Mouse (Mus musculus): Measurements from ENCODE around the gene Agmo. TPM values are rescaled to one million over a fixed set of nuclear protein-coding genes. Genes with fewer than 3 reads are reported as not detected.

Agmo gene
- polyA plus RNA-seq, 1 experiment, result 0.40 TPM

GRCm38 (mm10) chr12:37259771-37260528 is 18.5 kb downstream of the Agmo start:
- Histone ChIP-seq H3K4me3 (ENCODE audit: control insufficient read depth, low read depth, low read length) (no peak overlapping the region), H3K27ac (ENCODE audit: control insufficient read depth, insufficient read depth, low read depth, low read length) (no peak overlapping the region), H3K36me3 (ENCODE audit: control insufficient read depth, insufficient read depth, low read length) (no peaks in the 10 kb centered on the region), H3K27me3 (ENCODE audit: control insufficient read depth, insufficient read depth, low read length) (no peaks in the 10 kb centered on the region), H3K4me1 (ENCODE audit: control insufficient read depth, insufficient read depth, low read length) (no peaks in the 10 kb centered on the region)
- TF ChIP-seq CTCF (IDR thresholded peaks at IDR 0.05; ENCODE audit: control insufficient read depth, insufficient read depth, insufficient replicate concordance, low read depth, low read length), result no peak
- no peak for TF ChIP-seq POLR2A (IDR thresholded peaks at IDR 0.05; ENCODE audit: control insufficient read depth, low read depth, low read length)

DNA sequence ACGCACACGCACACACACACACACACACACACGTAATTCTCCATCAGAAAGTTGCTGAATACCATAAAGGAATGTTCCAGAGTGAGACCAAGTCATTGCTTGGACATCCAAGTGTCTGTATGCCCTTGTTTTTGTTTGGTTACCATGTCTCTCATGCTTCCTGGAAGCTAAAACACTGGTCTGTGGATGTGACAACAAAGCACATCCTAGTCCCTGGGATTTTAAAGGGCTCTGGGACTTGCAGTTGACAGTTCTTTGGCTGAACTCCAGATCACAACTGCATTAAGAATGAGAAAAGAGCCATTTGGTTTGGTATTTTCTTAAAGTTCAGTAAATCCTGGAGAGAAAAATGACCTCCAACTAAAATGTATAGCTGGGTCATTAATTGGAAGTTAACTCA is 22.2 kb downstream of the Agmo start:
- no peak for TF ChIP-seq CTCF (IDR thresholded peaks at IDR 0.05; ENCODE audit: control insufficient read depth, insufficient read depth, insufficient replicate concordance, low read depth, low read length)
- no peak for TF ChIP-seq POLR2A (IDR thresholded peaks at IDR 0.05; ENCODE audit: control insufficient read depth, low read depth, low read length)
- no peak overlapping the region for H3K27ac ChIP-seq (ENCODE audit: control insufficient read depth, insufficient read depth, low read depth, low read length)

DNA sequence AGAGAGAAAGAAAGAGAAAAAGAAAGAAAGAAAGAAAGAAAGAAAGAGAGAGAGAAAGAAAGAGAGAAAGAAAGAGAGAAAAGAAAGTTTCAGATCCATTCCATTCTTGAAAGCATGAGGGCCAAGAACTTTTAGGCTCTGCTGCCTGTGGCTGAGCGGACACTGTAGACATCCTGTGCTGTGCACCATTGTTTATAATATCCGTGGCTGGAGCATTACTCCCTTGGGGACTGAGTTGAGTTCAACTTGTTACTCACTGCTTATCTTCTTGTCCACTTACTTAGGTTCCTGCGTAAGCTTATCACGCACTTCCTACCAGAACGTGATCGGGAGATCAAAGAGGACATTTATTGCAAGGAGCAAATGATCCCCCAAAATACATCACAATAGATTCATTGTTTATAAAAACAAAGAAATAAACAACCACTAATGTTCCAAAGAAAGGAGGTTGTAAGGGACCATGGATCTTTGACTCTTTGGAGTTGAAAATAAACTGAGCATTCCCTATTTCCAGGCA is 27.3 kb downstream of the Agmo start:
- no peak for TF ChIP-seq POLR2A (IDR thresholded peaks at IDR 0.05; ENCODE audit: control insufficient read depth, low read depth, low read length)
- no peak for TF ChIP-seq CTCF (IDR thresholded peaks at IDR 0.05; ENCODE audit: control insufficient read depth, insufficient read depth, insufficient replicate concordance, low read depth, low read length)
- no peak overlapping the region for H3K4me3 ChIP-seq (ENCODE audit: control insufficient read depth, low read depth, low read length)
- H3K27me3 ChIP-seq (ENCODE audit: control insufficient read depth, insufficient read depth, low read length), result no peaks in the 10 kb centered on the region
- no peaks in the 10 kb centered on the region for H3K4me1 ChIP-seq (ENCODE audit: control insufficient read depth, insufficient read depth, low read length)
- no peaks in the 10 kb centered on the region for H3K36me3 ChIP-seq (ENCODE audit: control insufficient read depth, insufficient read depth, low read length)
- no peak overlapping the region for H3K27ac ChIP-seq (ENCODE audit: control insufficient read depth, insufficient read depth, low read depth, low read length)

More for the DNA sequence above, 22.2 kb downstream of the Agmo start:
- Histone ChIP-seq H3K27me3 (ENCODE audit: control insufficient read depth, insufficient read depth, low read length) (no peaks in the 10 kb centered on the region), H3K36me3 (ENCODE audit: control insufficient read depth, insufficient read depth, low read length) (no peaks in the 10 kb centered on the region), H3K4me3 (ENCODE audit: control insufficient read depth, low read depth, low read length) (no peak overlapping the region), H3K4me1 (ENCODE audit: control insufficient read depth, insufficient read depth, low read length) (no peaks in the 10 kb centered on the region)

GRCm38 (mm10) chr12:37272660-37273059 is 31.2 kb downstream of the Agmo start:
- no peaks in the 10 kb centered on the region for H3K4me1 ChIP-seq (ENCODE audit: control insufficient read depth, insufficient read depth, low read length)
- no peak for TF ChIP-seq POLR2A (IDR thresholded peaks at IDR 0.05; ENCODE audit: control insufficient read depth, low read depth, low read length)
- TF ChIP-seq CTCF (IDR thresholded peaks at IDR 0.05; ENCODE audit: control insufficient read depth, insufficient read depth, insufficient replicate concordance, low read depth, low read length), result no peak
- no peak overlapping the region for H3K4me3 ChIP-seq (ENCODE audit: control insufficient read depth, low read depth, low read length)
- no peaks in the 10 kb centered on the region for H3K27me3 ChIP-seq (ENCODE audit: control insufficient read depth, insufficient read depth, low read length)
- no peaks in the 10 kb centered on the region for H3K36me3 ChIP-seq (ENCODE audit: control insufficient read depth, insufficient read depth, low read length)
- H3K27ac ChIP-seq (ENCODE audit: control insufficient read depth, insufficient read depth, low read depth, low read length), result no peak overlapping the region

GRCm38 (mm10) chr12:37273964-37274657 is 32.7 kb downstream of the Agmo start:
- no peak overlapping the region for H3K27ac ChIP-seq (ENCODE audit: control insufficient read depth, insufficient read depth, low read depth, low read length)
- H3K4me1 ChIP-seq (ENCODE audit: control insufficient read depth, insufficient read depth, low read length), result no peaks in the 10 kb centered on the region
- no peak overlapping the region for H3K4me3 ChIP-seq (ENCODE audit: control insufficient read depth, low read depth, low read length)
- H3K36me3 ChIP-seq (ENCODE audit: control insufficient read depth, insufficient read depth, low read length), result no peaks in the 10 kb centered on the region
- H3K27me3 ChIP-seq (ENCODE audit: control insufficient read depth, insufficient read depth, low read length), result no peaks in the 10 kb centered on the region
- TF ChIP-seq CTCF (IDR thresholded peaks at IDR 0.05; ENCODE audit: control insufficient read depth, insufficient read depth, insufficient replicate concordance, low read depth, low read length) (no peak), POLR2A (IDR thresholded peaks at IDR 0.05; ENCODE audit: control insufficient read depth, low read depth, low read length) (no peak)

DNA sequence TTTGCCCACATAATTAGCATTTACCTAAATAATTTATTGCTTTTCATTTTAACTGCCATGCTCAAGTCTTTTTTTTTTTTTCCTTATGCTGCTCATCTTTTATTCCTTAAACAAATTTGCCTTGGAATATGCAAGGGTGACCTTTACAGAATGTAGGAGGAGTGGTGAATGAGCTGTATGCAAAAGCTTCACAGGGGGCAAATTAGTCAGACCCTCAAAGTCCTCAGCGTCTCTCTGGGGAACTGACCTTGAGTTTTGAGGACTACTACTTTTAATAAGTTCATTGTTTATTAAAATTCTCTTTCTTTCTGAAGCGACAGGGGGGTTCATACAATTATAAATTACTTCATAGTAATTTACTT is 33.2 kb downstream of the Agmo start:
- Histone ChIP-seq H3K27ac (ENCODE audit: control insufficient read depth, insufficient read depth, low read depth, low read length) (no peak overlapping the region), H3K4me3 (ENCODE audit: control insufficient read depth, low read depth, low read length) (no peak overlapping the region), H3K27me3 (ENCODE audit: control insufficient read depth, insufficient read depth, low read length) (no peaks in the 10 kb centered on the region), H3K36me3 (ENCODE audit: control insufficient read depth, insufficient read depth, low read length) (no peaks in the 10 kb centered on the region), H3K4me1 (ENCODE audit: control insufficient read depth, insufficient read depth, low read length) (no peaks in the 10 kb centered on the region)
- no peak for TF ChIP-seq CTCF (IDR thresholded peaks at IDR 0.05; ENCODE audit: control insufficient read depth, insufficient read depth, insufficient replicate concordance, low read depth, low read length)
- TF ChIP-seq POLR2A (IDR thresholded peaks at IDR 0.05; ENCODE audit: control insufficient read depth, low read depth, low read length), result no peak

DNA sequence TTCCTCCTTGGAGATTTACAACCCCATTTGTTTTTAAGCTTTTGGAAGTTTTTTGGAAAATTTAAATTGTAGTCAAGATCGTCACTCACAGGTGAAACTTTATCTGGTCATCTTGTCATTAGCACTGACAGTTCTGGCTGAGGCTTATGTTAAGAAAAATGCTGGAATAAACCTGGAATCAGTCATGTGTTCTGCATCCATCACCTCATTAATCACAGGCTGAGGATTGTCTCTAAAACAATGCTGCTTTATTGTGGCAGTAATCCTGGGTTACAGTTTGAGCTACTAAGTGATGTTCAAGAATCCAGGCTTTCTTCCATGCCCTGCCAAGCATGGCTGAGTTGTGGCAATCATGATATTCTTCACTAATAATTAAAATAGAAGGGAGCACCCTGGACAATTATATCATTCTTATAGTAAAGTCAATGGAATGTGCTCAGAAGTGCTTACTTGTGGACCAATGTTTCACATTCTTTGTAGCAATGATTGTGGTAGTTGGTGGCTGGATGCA is 65.6 kb downstream of the Agmo start:
- Histone ChIP-seq H3K4me3 (ENCODE audit: control insufficient read depth, low read depth, low read length) (no peak overlapping the region), H3K36me3 (ENCODE audit: control insufficient read depth, insufficient read depth, low read length) (no peaks in the 10 kb centered on the region), H3K27me3 (ENCODE audit: control insufficient read depth, insufficient read depth, low read length) (no peaks in the 10 kb centered on the region), H3K27ac (ENCODE audit: control insufficient read depth, insufficient read depth, low read depth, low read length) (no peak overlapping the region), H3K4me1 (ENCODE audit: control insufficient read depth, insufficient read depth, low read length) (no peaks in the 10 kb centered on the region)
- TF ChIP-seq CTCF (IDR thresholded peaks at IDR 0.05; ENCODE audit: control insufficient read depth, insufficient read depth, insufficient replicate concordance, low read depth, low read length), result no peak

Data from testis, adult 2 months (tissue).